Mouse (Mus musculus) hindbrain, embryonic 11.5 days (tissue): ENCODE data around the gene Slc4a7. TPM values are rescaled to one million over a fixed set of nuclear protein-coding genes. Genes with fewer than 3 reads are reported as not detected.
"Not testable (repeated sequence)": the region's sequence is repeated elsewhere in the genome, so short reads cannot be mapped to it uniquely, and the experiment has no call there.

Experiments
- ATAC-seq: fragments of 200-750 bp; cut with Nextera tagmentation; 2 replicates; pipeline ENCODE4 v1.8.0; 2017; ENCODE audit warnings: mild to moderate bottlenecking, moderate TSS enrichment, moderate library complexity; ENCODE audit not compliant: low FRiP score
- DNase-seq: peaks from one replicate; pipeline ENCODE4 v3.0.0-alpha.2; 2015; ENCODE audit warnings: low spot score
- H3K27ac ChIP-seq: fragments of 300-500 bp; sonication (generic); 2 replicates; pipeline ENCODE4 v1.5.1; 2014; ENCODE audit warnings: mild to moderate bottlenecking, low read depth, low read length
- H3K27me3 ChIP-seq: fragments of 300-500 bp; sonication (generic); 2 replicates; pipeline ENCODE4 v1.6.1; 2014; ENCODE audit warnings: mild to moderate bottlenecking, low read length, moderate library complexity, mixed read lengths; ENCODE audit not compliant: control insufficient read depth, insufficient read depth
- H3K36me3 ChIP-seq: fragments of 300-500 bp; sonication (generic); 2 replicates; pipeline ENCODE4 v1.6.1; 2014; ENCODE audit warnings: mild to moderate bottlenecking, low read length, moderate library complexity, mixed read lengths; ENCODE audit not compliant: control insufficient read depth, insufficient read depth
- H3K4me1 ChIP-seq: fragments of 300-500 bp; sonication (generic); replicated peaks from 2 replicates; pipeline ENCODE4 v1.6.1; 2014; ENCODE audit warnings: low read length, mixed read lengths; ENCODE audit not compliant: control insufficient read depth, insufficient read depth
- H3K4me2 ChIP-seq: fragments of 300-500 bp; sonication (generic); replicated peaks from 2 replicates; pipeline ENCODE4 v1.6.1; 2014; ENCODE audit warnings: mild to moderate bottlenecking, low read depth, low read length
- H3K4me3 ChIP-seq: fragments of 300-500 bp; sonication (generic); 2 replicates; pipeline ENCODE4 v1.5.1; 2014; ENCODE audit warnings: low read depth, low read length
- H3K9ac ChIP-seq: fragments of 300-500 bp; sonication (generic); 2 replicates; pipeline ENCODE4 v1.6.1; 2014; ENCODE audit warnings: low read depth, low read length
- H3K9me3 ChIP-seq: fragments of 300-500 bp; sonication (generic); 2 replicates; pipeline ENCODE4 v1.6.1; 2016; ENCODE audit warnings: low read length; ENCODE audit not compliant: control insufficient read depth
- WGBS: fragments of 180-500 bp; shearing (Covaris S2); extraction: QIAGEN DNeasy Blood & Tissue Kit; methylation state at CpG from one replicate; pipeline ENCODE4 v1.1.7; 2014; 5-methylcytosine and 5-hydroxymethylcytosine counted together
- polyA plus RNA-seq: library from polyadenylated mRNA; unstranded; fragments of >200 nt; fragmentation: Nextera tagmentation; extraction: Ambion mirVana; gene quantifications from 2 replicates; pipeline ENCODE4 v1.2.1, GENCODE M21; 2014

The Slc4a7 gene
- polyA plus RNA-seq, 1 experiment from 2014 or later, result 38.4 TPM

DNA sequence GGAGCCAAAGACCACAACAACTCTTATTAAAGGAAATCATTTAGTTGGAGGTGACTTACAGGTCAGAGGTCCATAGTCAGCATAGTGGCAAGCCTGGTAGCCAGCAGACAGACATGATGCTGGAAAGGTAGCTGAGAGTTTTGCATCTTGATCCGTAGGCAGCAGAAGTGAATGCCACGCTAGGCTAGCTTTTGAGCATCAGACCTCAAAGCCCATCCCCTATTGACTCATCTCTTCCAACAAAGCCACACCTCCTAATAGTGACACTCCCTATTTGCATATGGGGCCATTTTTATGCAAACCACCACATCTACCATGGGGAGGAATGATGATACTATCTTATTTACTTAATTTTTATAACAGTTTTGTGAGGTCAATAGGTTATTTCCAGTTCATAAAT is 79.1 kb downstream of the Slc4a7 start:
- Histone ChIP-seq H3K4me1 (no peaks in the 10 kb centered on the region), H3K9ac (no peak overlapping the region), H3K9me3 (no peaks in the 10 kb centered on the region), H3K4me3 (no peak overlapping the region), H3K27ac (no peak overlapping the region), H3K36me3 (no peaks in the 10 kb centered on the region), H3K4me2 (no peak overlapping the region), H3K27me3 (no peaks in the 10 kb centered on the region)
- no peak for DNase-seq
- 96% methylated on average over 2 of the region's 2 CpGs for WGBS
- no peak for ATAC-seq

DNA sequence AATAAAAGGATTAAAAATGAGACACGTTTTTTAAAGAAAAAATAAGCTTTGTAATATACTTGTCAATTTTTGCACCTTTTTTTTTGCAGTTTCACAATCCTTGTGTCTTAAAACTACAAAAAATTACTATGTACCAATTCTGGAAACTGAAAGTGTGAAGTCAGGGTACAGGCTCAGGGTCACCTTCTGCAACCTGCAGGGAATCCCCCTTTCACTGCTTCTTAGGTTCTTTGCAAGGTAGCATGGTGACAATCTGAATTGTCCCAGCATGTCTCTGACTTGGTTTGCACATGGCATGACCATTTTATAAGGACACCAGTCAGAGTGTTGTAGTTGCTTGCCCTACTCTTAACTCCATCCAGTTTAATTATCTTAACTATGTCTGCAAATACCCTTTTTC is 82.1 kb downstream of the Slc4a7 start:
- Histone ChIP-seq H3K9me3 (no peaks in the 10 kb centered on the region), H3K36me3 (0 out of 2 replicates have a peak, but pooled peaks cover 2% of the 10 kb centered on the region), H3K4me1 (no peaks in the 10 kb centered on the region), H3K27me3 (no peaks in the 10 kb centered on the region), H3K4me3 (no peak overlapping the region), H3K27ac (no peak overlapping the region), H3K9ac (no peak overlapping the region), H3K4me2 (no peak overlapping the region)
- 92% methylated on average over 1 of the region's 1 CpGs for WGBS
- ATAC-seq (no peak), DNase-seq (no peak)

DNA sequence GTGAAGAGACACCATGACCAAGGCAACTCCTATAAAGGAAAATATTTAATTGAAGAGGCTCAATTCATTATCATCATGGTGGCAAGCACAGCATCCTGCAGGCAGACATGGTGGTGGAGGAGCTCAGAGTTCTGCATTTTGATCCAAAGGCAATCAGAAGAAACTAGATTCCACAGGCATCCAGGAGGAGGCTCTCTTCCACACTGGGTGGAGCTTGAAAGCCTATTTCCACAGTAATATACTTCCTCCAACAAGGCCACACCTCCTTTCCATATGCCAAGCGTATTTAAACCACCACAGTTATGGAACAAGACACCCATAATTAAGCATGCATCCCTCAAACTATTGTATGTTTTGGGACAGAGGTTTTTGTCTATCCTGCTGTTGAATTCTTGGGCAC is 84.9 kb downstream of the Slc4a7 start:
- Histone ChIP-seq H3K36me3 (0 out of 2 replicates have a peak, but pooled peaks cover 2% of the 10 kb centered on the region), H3K27ac (no peak overlapping the region), H3K27me3 (no peaks in the 10 kb centered on the region), H3K9ac (no peak overlapping the region), H3K4me3 (no peak overlapping the region), H3K4me1 (no peaks in the 10 kb centered on the region), H3K4me2 (no peak overlapping the region), H3K9me3 (no peaks in the 10 kb centered on the region)
- DNase-seq, result no peak
- no peak for ATAC-seq
- 96% methylated on average over 1 of the region's 1 CpGs for WGBS

DNA sequence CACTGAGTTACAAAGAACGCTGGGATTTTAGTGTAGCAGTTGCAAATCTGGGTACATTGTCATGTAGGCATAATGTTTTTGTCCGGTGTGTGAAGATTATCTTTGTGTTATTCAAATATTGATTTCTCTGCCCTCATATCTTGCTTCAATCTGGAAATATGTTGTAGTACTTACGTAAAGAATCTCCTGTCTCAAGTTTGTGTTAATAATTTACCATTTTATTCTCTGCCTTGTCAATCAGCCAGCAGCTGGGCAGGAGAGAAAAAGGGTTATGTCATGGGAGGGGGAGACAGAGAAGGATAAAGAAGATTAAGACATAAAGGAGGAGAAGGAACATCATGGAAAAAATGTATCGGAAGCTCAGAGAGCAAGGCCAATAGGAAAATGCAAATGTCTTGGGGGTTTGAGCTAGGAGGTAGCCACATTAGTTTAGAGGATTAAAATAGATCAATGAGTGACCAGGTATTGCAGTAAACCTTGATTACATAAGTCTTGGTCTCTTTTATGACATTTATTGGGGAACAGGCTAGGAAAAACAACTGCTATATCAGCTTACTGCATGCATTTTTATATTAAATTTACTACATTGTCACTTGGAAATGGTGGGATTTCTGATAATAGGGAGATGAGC is 87.9 kb downstream of the Slc4a7 start:
- H3K9ac ChIP-seq, result no peak overlapping the region
- H3K9me3 ChIP-seq, result no peaks in the 10 kb centered on the region
- 91% methylated on average over 4 of the region's 4 CpGs for WGBS
- H3K36me3 ChIP-seq, result 0 out of 2 replicates have a peak, but pooled peaks cover 2% of the 10 kb centered on the region
- ATAC-seq (no peak), DNase-seq (no peak)
- H3K4me3 ChIP-seq, result no peak overlapping the region
- no peaks in the 10 kb centered on the region for H3K27me3 ChIP-seq
- no peak overlapping the region for H3K4me2 ChIP-seq
- no peak overlapping the region for H3K27ac ChIP-seq
- no peaks in the 10 kb centered on the region for H3K4me1 ChIP-seq

DNA sequence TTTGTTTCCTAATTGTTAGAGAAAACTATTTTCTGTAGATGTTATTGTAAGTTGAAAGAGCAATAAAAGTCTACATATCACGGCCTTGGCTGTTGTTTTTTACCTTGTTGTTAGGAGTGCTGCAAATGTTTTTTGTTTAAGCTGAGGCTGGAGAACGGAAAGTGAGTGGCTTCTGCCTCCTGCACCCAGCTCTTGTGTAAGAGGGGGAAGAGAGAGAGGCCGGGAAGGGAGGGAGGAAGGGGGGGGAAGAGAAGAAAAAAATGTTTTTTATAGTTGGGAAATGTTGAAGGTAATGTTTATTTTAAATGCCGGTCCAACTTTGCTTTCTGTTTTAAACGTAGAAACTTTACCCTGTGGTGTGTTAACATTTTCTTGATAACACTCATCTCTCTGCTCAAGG is 97.8 kb downstream of the Slc4a7 start:
- no peak overlapping the region for H3K4me2 ChIP-seq
- no peak overlapping the region for H3K27ac ChIP-seq
- no peaks in the 10 kb centered on the region for H3K9me3 ChIP-seq
- DNase-seq (no peak), ATAC-seq (no peak)
- H3K9ac ChIP-seq, result no peak overlapping the region
- no peaks in the 10 kb centered on the region for H3K27me3 ChIP-seq
- 96% methylated on average over 5 of the region's 5 CpGs for WGBS
- peaks cover 4% of the 10 kb centered on the region; the same call in 1 of the 2 replicates for H3K36me3 ChIP-seq
- H3K4me1 ChIP-seq, result no peaks in the 10 kb centered on the region
- no peak overlapping the region for H3K4me3 ChIP-seq

DNA sequence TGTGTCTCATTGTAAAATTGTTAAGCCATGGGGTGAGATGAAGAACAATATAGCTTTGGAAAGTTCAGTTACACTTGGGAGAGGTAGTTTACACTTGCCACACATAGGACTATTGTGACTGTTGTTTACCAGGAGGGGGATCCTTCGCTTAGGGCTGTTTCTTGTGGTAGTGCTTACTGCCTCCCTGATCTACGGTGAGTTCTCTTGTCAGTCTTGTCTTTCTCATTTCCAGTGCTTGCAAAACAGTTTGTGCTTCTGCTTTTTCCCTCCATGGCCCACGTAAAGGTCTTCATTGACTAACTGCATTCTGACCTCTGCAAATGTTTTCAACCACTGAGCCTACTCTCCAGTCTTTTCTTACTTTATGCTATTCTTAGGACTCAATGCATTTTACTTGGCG is 98.3 kb downstream of the Slc4a7 start:
- H3K36me3 ChIP-seq, result peaks cover 4% of the 10 kb centered on the region; the same call in 1 of the 2 replicates
- H3K27ac ChIP-seq, result no peak overlapping the region
- DNase-seq (no peak), ATAC-seq (no peak)
- H3K9ac ChIP-seq, result no peak overlapping the region
- no peaks in the 10 kb centered on the region for H3K27me3 ChIP-seq
- WGBS, result 92% methylated on average over 4 of the region's 4 CpGs
- H3K4me2 ChIP-seq, result no peak overlapping the region
- H3K4me1 ChIP-seq, result no peaks in the 10 kb centered on the region
- H3K9me3 ChIP-seq, result no peaks in the 10 kb centered on the region
- H3K4me3 ChIP-seq, result no peak overlapping the region

DNA sequence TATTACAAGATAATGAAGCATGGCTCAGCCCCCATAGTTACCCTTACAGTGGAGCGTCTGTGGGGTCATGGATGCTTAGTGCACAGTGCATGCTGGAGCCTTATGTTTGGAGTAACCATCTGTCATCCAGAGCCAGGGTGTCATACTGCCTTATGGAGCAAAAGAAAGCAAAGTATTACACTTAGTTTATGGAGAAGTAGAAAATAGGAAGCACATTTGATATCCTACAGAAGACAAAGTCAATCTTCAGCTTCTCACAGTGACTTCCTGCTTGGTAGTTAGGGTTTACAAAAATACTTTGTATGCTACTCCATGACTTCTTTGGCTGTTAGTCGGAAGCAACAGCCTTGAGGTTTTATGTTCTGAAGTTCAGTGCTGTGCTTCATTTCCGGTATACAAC is 98.7 kb downstream of the Slc4a7 start:
- H3K27ac ChIP-seq, result no peak overlapping the region
- ATAC-seq, result no peak
- H3K9me3 ChIP-seq, result no peaks in the 10 kb centered on the region
- H3K4me2 ChIP-seq, result no peak overlapping the region
- 95% methylated on average over 3 of the region's 3 CpGs for WGBS
- no peaks in the 10 kb centered on the region for H3K4me1 ChIP-seq
- H3K27me3 ChIP-seq, result no peaks in the 10 kb centered on the region
- no peak overlapping the region for H3K4me3 ChIP-seq
- H3K36me3 ChIP-seq, result peaks cover 4% of the 10 kb centered on the region; the same call in 1 of the 2 replicates
- no peak for DNase-seq
- no peak overlapping the region for H3K9ac ChIP-seq

DNA sequence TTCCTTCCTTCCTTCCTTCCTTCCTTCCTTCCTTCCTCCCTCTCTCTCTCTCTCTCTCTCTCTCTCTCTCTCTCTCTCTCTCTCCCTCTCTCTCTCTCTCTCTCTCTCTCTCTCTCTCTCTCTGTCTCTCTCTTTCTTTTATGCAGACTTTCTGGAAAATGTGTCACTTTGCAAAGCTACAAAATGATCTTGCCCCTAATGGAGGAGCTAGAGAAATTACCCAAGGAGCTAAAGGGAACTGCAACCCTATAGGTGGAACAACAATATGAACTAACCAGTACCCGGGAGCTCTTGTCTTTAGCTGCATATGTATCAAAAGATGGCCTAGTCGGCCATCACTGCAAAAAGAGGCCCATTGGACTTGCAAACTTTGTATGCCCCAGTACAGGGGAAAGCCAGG is 101.0 kb downstream of the Slc4a7 start, which contains the start of gene Nek10:
Nek10 (plus strand) TSS at position 301 of the 400 bp plus-strand sequence.
- not testable (repeated sequence) for ATAC-seq, H3K27me3 ChIP-seq, H3K4me1 ChIP-seq, H3K27ac ChIP-seq, H3K9me3 ChIP-seq, DNase-seq, H3K4me3 ChIP-seq, H3K9ac ChIP-seq, H3K4me2 ChIP-seq, H3K36me3 ChIP-seq
- no CpG with 5 or more reads among the region's 2 CpGs for WGBS

DNA sequence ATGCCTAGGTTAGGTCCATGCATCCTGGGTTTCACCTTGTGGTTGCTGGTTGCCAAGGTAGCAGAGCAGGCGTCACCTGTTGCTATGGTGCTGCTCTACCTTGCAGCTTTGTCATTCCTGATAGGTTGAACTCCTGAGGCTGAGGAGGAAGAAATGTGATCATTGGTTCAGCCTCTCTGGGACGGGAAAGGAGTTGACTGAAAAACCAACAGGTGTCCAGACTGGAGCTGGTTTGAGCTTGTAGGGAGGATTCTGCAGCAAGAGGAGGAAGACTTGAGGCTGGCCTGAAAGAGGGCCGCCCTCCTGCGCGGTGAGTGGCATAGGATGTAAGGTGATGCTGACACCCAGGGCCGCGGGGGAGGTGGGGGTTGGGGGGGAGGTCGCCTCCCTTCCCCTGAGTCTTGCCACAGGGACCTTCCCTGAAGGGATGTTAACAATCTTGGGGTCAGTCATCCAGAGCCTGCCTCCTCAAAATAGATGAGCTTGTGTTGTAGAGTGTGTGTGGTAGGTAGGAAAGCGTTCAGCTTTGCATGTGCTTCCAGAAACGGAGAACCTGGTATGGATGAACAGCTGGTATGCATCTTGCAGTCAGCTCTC is 101.9 kb downstream of the Slc4a7 start:
- Histone ChIP-seq H3K9ac (no peak overlapping the region), H3K4me3 (no peak overlapping the region), H3K27me3 (no peaks in the 10 kb centered on the region), H3K4me2 (no peak overlapping the region), H3K27ac (no peak overlapping the region), H3K36me3 (peaks cover 4% of the 10 kb centered on the region; the same call in 1 of the 2 replicates), H3K4me1 (no peaks in the 10 kb centered on the region), H3K9me3 (no peaks in the 10 kb centered on the region)
- DNase-seq (peak; percentile 33), ATAC-seq (peak; percentile 73)
- WGBS, result 11% methylated on average over 10 of the region's 10 CpGs
